Mouse (Mus musculus): Measurements from ENCODE around the gene Pycr1.

DNA sequence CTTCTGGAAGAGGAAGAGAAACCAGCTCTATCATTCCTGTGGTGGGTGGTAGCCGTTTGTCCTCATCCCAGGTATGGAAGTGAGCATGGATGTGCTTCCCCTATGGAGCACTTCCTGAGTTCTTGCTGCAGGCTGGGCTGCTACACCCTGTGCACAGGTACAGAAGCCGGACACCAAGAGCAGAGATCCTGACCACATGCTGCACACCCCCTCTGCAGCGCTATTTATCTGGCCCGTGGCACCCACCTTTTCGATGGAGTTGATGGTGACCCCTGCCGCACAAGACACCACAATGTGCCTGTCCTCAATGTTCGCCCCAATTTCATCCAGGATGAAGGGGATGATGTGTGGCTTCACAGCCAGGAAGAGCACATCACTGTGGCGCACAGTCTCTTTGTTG, 1.7 kb downstream of the Pycr1 start:
- no peak for TF ChIP-seq EP300 (IDR thresholded peaks at IDR 0.05; ENCODE audit: low read depth)
- no peak for TF ChIP-seq CTCF (IDR thresholded peaks at IDR 0.05; ENCODE audit: low read depth)
